Mouse (Mus musculus): ENCODE results near the gene Arhgef16. TPM values are rescaled to one million over a fixed set of nuclear protein-coding genes. Genes with fewer than 3 reads are reported as not detected.
A peak's percentile ranks its signal among the peaks of the same experiment; 100 is the strongest.

Gene Arhgef16
- total RNA-seq, 2 experiments from 2014 or later = 0.41 TPM; not detected in 1

DNA sequence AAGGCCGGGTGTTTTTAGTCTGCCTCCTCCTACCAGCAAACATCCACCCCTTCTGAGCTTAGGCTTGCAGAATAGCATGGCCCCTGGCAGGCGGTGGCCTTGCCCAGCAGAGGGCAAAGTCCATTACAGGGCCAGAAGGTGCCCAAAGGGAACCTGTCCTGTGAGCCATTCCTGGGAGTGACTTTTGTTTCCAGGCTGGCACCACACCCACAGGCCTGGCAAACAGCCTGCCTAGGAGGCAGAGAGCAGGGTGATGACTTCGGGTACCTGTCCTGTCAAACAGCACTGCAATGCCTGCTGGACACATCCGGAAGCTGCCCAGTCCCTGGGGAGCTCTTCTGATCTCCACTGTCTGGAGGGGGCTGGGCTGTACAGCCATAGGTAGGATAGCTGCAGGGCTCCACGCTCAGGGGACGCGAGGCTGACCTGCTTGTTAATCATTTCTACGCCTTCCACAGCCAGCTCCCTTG lies 7.2 kb downstream of the Arhgef16 start:
- no peak for DNase-seq (ENCODE audit: low spot score in 2 of 2)

- DNase-seq (ENCODE audit: low spot score in 2 of 2) = no peak
These were observed 7.7 kb downstream of the Arhgef16 start for GRCm38 (mm10) chr4:154293735-154294201.

DNA sequence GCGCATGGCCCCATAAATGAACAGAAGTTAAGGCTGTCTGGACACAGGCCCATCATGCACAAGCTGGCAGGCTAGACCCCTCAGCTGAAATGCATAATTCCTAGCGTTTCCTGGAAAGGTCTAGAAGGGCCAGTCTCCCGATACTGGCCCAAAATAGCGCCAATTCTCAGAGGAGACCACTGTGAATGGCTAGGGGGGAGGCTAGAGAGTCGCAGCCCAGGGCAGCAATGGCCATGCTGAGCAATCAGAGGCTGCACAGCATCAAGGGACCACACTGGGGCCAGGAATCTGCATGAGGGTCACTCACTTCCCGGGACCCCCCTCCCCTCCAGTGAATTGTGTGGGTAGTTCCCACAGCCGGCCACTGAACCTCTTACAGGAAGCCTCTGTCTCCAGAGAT lies 17.8 kb downstream of the Arhgef16 start:
- no peak for DNase-seq (ENCODE audit: low spot score in 2 of 2)

GRCm38 (mm10) chr4:154279481-154279880 lies 22.0 kb downstream of the Arhgef16 start:
- no peak for DNase-seq (ENCODE audit: low spot score in 2 of 2)

DNA sequence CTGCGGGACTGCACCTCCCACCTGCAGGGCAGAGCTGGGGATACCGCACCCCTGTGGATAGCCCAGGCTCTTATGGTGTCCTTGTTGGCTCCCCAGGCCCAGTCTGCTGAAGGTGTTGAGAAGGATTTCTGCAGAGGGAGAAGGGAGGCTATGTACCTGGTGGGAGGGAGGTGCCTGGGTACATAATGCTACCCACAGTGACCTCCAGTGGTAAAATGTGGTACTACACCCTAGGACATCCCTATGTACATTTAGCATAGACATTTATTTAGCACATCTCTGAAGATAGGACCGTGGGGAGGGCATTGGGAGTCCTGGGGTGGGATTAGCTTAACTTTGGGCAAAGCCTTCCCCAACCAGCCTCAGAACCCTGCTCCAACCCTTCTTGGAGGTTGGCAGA lies 28.5 kb downstream of the Arhgef16 start:
- peak; percentile 70 to 72 for DNase-seq (ENCODE audit: low spot score in 2 of 2)

DNA sequence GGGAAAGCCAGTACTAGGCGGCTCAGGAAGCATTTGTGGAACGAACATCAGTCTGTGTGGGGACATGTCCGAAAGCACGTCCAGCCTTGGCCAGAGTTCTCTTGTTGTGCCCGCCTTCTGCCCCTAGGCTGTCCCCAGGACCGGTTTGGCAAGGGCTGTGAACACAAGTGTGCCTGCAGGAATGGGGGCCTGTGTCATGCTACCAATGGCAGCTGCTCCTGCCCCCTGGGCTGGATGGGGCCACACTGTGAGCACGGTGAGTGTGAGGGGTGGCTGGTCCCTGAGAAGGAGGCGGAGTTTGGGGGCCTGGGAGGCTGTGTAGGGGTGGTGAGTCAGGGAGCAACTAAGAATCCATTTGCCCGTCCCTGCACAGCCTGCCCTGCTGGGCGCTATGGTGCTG lies 32.0 kb downstream of the Arhgef16 start:
- DNase-seq (ENCODE audit: low spot score in 2 of 2) = no peak

- DNase-seq (ENCODE audit: low spot score in 2 of 2) = no peak
These were observed 34.0 kb downstream of the Arhgef16 start for GRCm38 (mm10) chr4:154267511-154267910.

GRCm38 (mm10) chr4:154262071-154262470 lies 39.4 kb downstream of the Arhgef16 start:
- DNase-seq (ENCODE audit: low spot score in 2 of 2) = no peak

GRCm38 (mm10) chr4:154260755-154261154 lies 40.7 kb downstream of the Arhgef16 start:
- DNase-seq (ENCODE audit: low spot score in 2 of 2) = no peak

GRCm38 (mm10) chr4:154252537-154253255 lies 48.8 kb downstream of the Arhgef16 start:
- DNase-seq (ENCODE audit: low spot score in 2 of 2) = peak; percentile 57 to 58

GRCm38 (mm10) chr4:154249316-154249715 lies 52.2 kb downstream of the Arhgef16 start:
- no peak for DNase-seq (ENCODE audit: low spot score in 2 of 2)

DNA sequence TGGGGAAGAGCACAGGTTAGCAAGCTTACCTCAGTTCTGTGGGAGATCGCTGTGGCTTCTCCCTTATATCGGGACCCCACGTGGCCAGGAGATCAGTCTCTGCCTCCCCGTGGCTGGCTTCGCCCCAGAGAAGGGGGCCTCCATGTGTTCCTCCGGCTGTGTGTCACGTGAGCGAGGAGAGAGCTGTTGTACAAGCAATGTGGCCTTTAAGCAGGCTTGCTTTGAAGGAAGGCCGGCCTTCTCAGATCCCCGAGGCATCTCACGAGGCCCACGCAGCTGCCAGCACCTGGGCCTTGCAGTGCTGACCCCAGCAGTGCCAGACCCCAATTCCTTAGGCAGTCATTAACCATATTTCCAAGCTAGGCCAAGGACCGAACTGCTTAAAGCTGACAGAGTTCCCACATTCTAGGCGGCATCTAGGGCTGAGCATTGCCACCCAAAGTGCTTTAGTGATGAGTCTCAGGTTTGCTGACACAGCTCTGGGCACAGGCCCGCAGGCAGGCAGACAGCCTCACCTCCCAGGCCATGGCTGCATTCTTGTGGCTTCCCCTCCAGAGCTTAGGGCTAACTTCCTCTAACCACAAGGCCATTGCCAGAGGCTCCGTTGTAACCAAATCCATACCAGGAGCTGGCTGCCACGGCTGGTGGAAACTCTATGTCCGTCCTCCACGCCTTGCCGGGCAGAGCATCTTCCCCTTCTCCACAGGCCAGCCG lies 53.2 kb downstream of the Arhgef16 start:
- DNase-seq (ENCODE audit: low spot score in 2 of 2) = no peak

DNA sequence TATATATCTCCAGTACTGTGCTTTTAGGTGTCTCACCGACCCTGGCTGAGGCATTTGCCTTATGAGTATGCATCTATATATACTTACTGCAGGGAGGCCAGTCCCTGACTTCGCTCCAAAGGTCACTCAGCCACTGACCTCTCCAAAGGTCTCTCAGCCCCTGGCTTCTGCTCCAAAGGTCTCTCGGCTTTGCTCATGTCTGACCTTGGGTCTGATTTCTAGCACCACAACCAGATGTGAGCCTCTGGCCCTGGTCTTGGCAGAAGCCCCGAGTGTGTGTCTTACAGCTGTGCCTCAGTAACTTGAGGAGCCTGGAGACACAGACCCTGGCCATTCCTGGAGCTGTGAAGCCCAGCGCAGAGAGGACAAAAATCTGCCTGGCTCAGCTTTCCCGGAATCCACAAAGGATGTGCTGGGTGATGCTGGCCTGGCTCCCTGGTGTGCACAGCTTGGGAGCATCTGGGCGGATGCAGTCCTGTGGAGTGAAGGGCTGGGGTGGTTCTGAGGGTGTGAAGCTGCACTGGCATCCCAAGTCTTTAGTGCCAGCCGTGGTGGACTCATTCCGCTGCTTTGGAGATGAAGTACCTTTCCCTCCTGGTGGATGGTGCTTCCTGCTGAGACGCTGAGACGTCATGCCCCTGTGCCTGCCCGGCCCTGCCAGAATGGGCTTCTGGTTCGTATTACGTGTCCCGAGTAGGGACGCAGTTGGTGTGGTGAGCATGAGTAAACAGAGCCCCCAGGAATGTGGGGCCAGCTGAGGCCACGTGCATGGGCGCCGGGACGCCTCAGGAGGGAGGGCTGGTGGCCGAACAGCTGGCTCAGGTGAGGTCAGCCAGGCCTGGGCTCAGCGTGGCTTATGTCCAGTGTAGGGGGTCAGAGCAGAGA lies 54.0 kb downstream of the Arhgef16 start:
- DNase-seq (ENCODE audit: low spot score in 2 of 2) = no peak

GRCm38 (mm10) chr4:154246115-154247040 lies 55.1 kb downstream of the Arhgef16 start:
- DNase-seq (ENCODE audit: low spot score in 2 of 2) = peak; percentile 77 to 80

- DNase-seq (ENCODE audit: low spot score in 2 of 2) = no peak
These were observed 56.1 kb downstream of the Arhgef16 start for GRCm38 (mm10) chr4:154245342-154245741.

- DNase-seq (ENCODE audit: low spot score in 2 of 2) = no peak
These were observed 60.9 kb downstream of the Arhgef16 start for GRCm38 (mm10) chr4:154240608-154241007.

DNA sequence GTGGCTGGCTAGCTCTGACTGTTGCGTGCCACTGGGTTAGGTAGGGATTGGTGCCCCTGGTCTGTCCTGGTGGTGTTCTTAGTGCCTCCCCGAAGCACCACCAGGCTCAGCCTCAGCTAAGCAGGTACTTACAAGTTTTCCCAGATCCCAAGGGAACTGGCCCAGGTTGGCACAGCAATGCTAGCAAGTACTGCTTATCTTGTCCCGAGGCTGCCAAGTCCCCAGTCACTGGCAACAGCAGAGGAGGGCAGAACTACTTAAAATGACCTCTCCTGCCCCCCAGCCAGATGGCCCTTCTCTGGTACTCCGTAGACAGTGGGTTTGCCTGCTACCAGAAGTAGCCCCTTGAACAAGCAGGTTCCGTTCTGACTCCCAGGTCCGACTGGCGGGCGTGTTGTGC lies 62.3 kb downstream of the Arhgef16 start:
- DNase-seq (ENCODE audit: low spot score in 2 of 2) = no peak

DNA sequence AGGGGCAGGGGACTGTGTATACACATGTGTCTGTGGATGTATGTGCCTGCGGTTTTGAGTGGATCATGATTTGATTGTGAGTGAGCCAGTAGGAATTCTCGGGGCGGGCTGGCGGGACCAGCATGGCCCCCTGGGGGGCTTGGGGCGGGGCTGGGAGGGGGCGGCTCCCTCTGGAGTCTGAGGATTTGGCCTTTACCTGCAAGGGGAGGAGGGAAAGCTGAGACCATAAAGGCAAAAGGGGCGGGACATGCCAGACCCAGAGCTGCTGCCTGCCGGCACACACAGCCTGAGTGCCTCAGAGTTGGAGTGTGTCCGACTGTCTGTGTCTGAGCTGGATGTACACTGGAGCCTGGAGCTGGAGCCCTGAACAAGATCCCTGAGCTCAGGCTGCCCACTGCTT lies 64.2 kb downstream of the Arhgef16 start:
- no peak for DNase-seq (ENCODE audit: low spot score in 2 of 2)

DNA sequence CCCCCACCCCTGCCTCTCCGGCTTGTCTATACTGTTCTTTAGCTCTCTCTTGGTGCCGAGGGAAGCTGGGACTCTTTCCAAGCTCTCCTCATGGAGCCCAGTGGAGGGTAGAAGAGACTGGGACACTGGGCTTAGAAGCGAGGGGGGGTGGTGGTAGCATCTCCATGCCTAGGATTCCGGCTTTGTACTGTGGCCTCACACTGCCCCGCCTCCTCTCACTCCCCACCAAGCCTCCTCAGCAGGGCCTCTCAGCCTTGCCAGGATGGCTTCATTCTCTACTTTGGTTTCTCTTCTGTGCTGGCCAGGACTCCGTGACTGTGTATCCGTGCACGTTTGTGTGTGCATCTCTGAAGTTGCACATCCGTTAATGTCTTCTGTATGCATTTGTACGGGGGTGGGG lies 64.6 kb downstream of the Arhgef16 start:
- DNase-seq (ENCODE audit: low spot score in 2 of 2) = no peak

DNA sequence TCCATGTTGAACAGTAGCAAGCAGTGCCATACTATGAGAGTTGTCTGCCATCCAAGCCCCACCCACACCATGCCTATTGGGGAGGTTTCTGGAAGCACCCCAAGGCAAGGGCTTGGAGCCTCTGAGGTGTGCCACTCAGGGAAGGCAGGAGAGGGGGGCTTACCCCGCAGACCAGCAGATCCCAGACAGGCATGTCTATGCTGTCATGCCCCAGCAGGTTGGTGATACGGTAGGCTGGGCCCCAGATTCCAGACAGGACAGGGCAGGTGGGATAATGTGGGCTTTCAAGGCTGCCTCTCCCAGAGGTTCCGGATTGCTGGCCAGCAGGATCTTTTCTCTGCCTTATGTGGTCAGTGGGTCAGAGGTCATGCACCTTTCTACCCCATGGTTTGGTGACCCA lies 65.5 kb downstream of the Arhgef16 start:
- no peak for DNase-seq (ENCODE audit: low spot score in 2 of 2)
